In the genomic region with DNA sequence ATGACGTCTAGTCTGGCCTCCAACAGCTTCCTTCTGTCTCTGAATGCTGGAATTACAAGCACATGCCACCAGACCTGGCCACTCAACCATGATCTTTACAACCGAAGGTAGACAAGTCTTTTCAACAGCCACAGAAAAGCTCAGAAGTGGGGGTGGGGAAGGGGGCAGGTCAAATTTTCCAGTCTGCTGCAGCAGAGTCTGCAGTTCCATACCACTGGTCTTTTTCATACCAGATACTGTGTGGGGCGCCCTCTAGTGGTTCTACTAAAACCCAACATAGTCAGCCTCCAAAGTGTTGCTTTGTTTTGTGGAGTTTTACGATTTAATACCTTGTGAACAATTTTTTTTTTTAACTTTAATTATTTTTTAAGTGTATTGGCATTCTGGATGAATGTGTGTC, we compare ENCODE assay signal across 8 mouse cellular contexts. TPM values are rescaled to one million over a fixed set of nuclear protein-coding genes. Genes with fewer than 3 reads are reported as not detected.
DNase-seq lines count a peak whose midpoint lies in the region; ATAC-seq and TF ChIP-seq lines count a peak whose summit lies in the region.

No protein-coding gene starts in this region.

- H3K4me2 ChIP-seq in heart, embryonic 11.5 days: no peak overlapping the region
- 0 out of 2 replicates have a peak overlapping the region, but pooled peaks have one; percentile 11 for H3K4me2 ChIP-seq in heart, embryonic 14.5 days (ENCODE audit: low read length)

- H3K36me3 ChIP-seq in heart, embryonic 11.5 days (ENCODE audit: control insufficient read depth, insufficient read depth, low read length): no peaks in the 10 kb centered on the region; the same call in 1 of the 2 replicates
- peaks cover 28% of the 10 kb centered on the region for H3K36me3 ChIP-seq in heart, embryonic 14.5 days (ENCODE audit: control insufficient read depth, insufficient read depth, low read length)
- peaks cover 8% of the 10 kb centered on the region; the same call in 1 of the 2 replicates for H3K36me3 ChIP-seq in small intestine, adult 2 months (ENCODE audit: control insufficient read depth, insufficient read depth, low read length)

- no peak for TF ChIP-seq POLR2A in small intestine, adult 2 months (IDR thresholded peaks at IDR 0.05; ENCODE audit: low read depth, low read length)

- no peaks in the 10 kb centered on the region for H3K27me3 ChIP-seq in heart, embryonic 11.5 days (ENCODE audit: control insufficient read depth, insufficient read depth, low read length)
- H3K27me3 ChIP-seq in heart, embryonic 14.5 days (ENCODE audit: control insufficient read depth, insufficient read depth, low read length): no peaks in the 10 kb centered on the region
- no peaks in the 10 kb centered on the region for H3K27me3 ChIP-seq in small intestine, adult 2 months (ENCODE audit: control insufficient read depth, insufficient read depth, low read length)

- H3K27ac ChIP-seq in heart, embryonic 11.5 days (ENCODE audit: low read depth, low read length): no peak overlapping the region
- H3K27ac ChIP-seq in heart, embryonic 14.5 days (replicated peaks in 1 of 2; ENCODE audit: control insufficient read depth in 1 of 2, insufficient read depth in 1 of 2, low read depth in 2 of 2, low read length in 2 of 2): no peak overlapping the region
- no peak overlapping the region for H3K27ac ChIP-seq in small intestine, adult 2 months (ENCODE audit: insufficient read depth, low read depth, low read length)

- H3K9me3 ChIP-seq in heart, embryonic 11.5 days (replicated peaks; ENCODE audit: control insufficient read depth, low read length): no peaks in the 10 kb centered on the region
- H3K9me3 ChIP-seq in heart, embryonic 14.5 days (ENCODE audit: control insufficient read depth, low read length): no peaks in the 10 kb centered on the region

- H3K4me1 ChIP-seq in heart, embryonic 11.5 days (ENCODE audit: control insufficient read depth, insufficient read depth, low read length): peaks cover 2% of the 10 kb centered on the region; the same call in 1 of the 2 replicates
- peaks cover 9 to 12% of the 10 kb centered on the region in 2 experiments for H3K4me1 ChIP-seq in heart, embryonic 14.5 days (ENCODE audit: control insufficient read depth in 2 of 2, insufficient read depth in 2 of 2, low read length in 2 of 2)
- peaks cover 2% of the 10 kb centered on the region; the same call in 1 of the 2 replicates for H3K4me1 ChIP-seq in small intestine, adult 2 months (ENCODE audit: control insufficient read depth, insufficient read depth, insufficient read length, low read length)

- no peak overlapping the region for H3K4me3 ChIP-seq in heart, embryonic 11.5 days (ENCODE audit: low read depth, low read length)
- no peak overlapping the region for H3K4me3 ChIP-seq in heart, embryonic 14.5 days (ENCODE audit: control insufficient read depth in 1 of 2, insufficient read depth in 1 of 2, low read depth in 1 of 2, low read length in 2 of 2)
- H3K4me3 ChIP-seq in small intestine, adult 2 months (ENCODE audit: low read depth, low read length): no peak overlapping the region

- peak; percentile 61; the same call in 1 of the 2 replicates for TF ChIP-seq CTCF in small intestine, adult 2 months (IDR thresholded peaks at IDR 0.05; ENCODE audit: extremely low read depth, insufficient read length, insufficient replicate concordance, low read depth, low read length)

- DNase-seq in heart, adult 11 months: peak; percentile 93
- peak; percentile 78 for DNase-seq in MN1 (ENCODE audit: low spot score)
- DNase-seq in cerebellum, postnatal 14 days: peak; percentile 74 to 81
- peak; percentile 44 for DNase-seq in layer of hippocampus, adult 9-10 months (ENCODE audit: low spot score)
- peak; percentile 78 for DNase-seq in lung, postnatal 14 days

- ATAC-seq in heart, embryonic 11.5 days (replicated peaks; ENCODE audit: insufficient number of reproducible peaks, low FRiP score, low TSS enrichment): no peak
- no peak for ATAC-seq in heart, embryonic 14.5 days (ENCODE audit: insufficient number of reproducible peaks, insufficient read depth, low FRiP score, low read depth)

- 16% methylated on average over 4 of the region's 4 CpGs for whole genome bisulfite sequencing in heart, embryonic 11.5 days (ENCODE audit: insufficient replicate concordance)
- WGBS in heart, embryonic 14.5 days: 14% methylated on average over 4 of the region's 4 CpGs
- WGBS in small intestine, adult 2 months: 15% methylated on average over 4 of the region's 4 CpGs

- H3K9ac ChIP-seq in heart, embryonic 11.5 days (ENCODE audit: low read depth, low read length): no peak overlapping the region
- H3K9ac ChIP-seq in heart, embryonic 14.5 days (ENCODE audit: low read length): no peak overlapping the region

RNA-seq across cellular contexts. Expression of a gene that starts 1.4 kb away (rescaled TPM):
- polyA plus RNA-seq in heart, embryonic 11.5 days (2014; fragmentation: Nextera tagmentation; extraction: Ambion mirVana): 0.66 and 0.83 TPM in 2 replicates
- polyA plus RNA-seq in heart, embryonic 14.5 days (2014; fragmentation: Nextera tagmentation; extraction: Ambion mirVana): 0.66 and 0.75 TPM in 2 replicates
- polyA plus RNA-seq in small intestine, adult 2 months (2012; rRNA removed): 0.08 and 0.16 TPM in 2 replicates

RNA-seq across cellular contexts. Expression of a gene that starts 13.2 kb away (rescaled TPM):
- 91.7 and 95.2 TPM in 2 replicates for polyA plus RNA-seq in heart, embryonic 11.5 days (2014; fragmentation: Nextera tagmentation; extraction: Ambion mirVana)
- 84.8 and 88.3 TPM in 2 replicates for polyA plus RNA-seq in heart, embryonic 14.5 days (2014; fragmentation: Nextera tagmentation; extraction: Ambion mirVana)
- 11.2 and 14.6 TPM in 2 replicates for polyA plus RNA-seq in small intestine, adult 2 months (2012; rRNA removed)

RNA-seq across cellular contexts. Expression of a gene that starts 36.9 kb away (rescaled TPM):
- 8.9 and 10.5 TPM in 2 replicates for polyA plus RNA-seq in heart, embryonic 11.5 days (2014; fragmentation: Nextera tagmentation; extraction: Ambion mirVana)
- polyA plus RNA-seq in heart, embryonic 14.5 days (2014; fragmentation: Nextera tagmentation; extraction: Ambion mirVana): 11.6 and 12.3 TPM in 2 replicates
- polyA plus RNA-seq in small intestine, adult 2 months (2012; rRNA removed): 6.7 and 10.4 TPM in 2 replicates

RNA-seq across cellular contexts. Expression of a gene that starts 58.6 kb away (rescaled TPM):
- 32.8 and 34.0 TPM in 2 replicates for polyA plus RNA-seq in heart, embryonic 11.5 days (2014; fragmentation: Nextera tagmentation; extraction: Ambion mirVana)
- polyA plus RNA-seq in heart, embryonic 14.5 days (2014; fragmentation: Nextera tagmentation; extraction: Ambion mirVana): 24.2 and 24.6 TPM in 2 replicates
- 0.91 and 1.8 TPM in 2 replicates for polyA plus RNA-seq in small intestine, adult 2 months (2012; rRNA removed)

RNA-seq across cellular contexts. Expression of a gene that starts 58.9 kb away (rescaled TPM):
- polyA plus RNA-seq in heart, embryonic 11.5 days (2014; fragmentation: Nextera tagmentation; extraction: Ambion mirVana): 102 and 113 TPM in 2 replicates
- 126 and 131 TPM in 2 replicates for polyA plus RNA-seq in heart, embryonic 14.5 days (2014; fragmentation: Nextera tagmentation; extraction: Ambion mirVana)
- polyA plus RNA-seq in small intestine, adult 2 months (2012; rRNA removed): 1.5 and 2.6 TPM in 2 replicates
